Mouse (Mus musculus): ENCODE results near the gene Tgfbr1.

Gene Tgfbr1

GRCm38 (mm10) chr4:47424376-47424775 is 71.4 kb downstream of the Tgfbr1 start:
- no peak for DNase-seq

GRCm38 (mm10) chr4:47425247-47425830 is 72.3 kb downstream of the Tgfbr1 start:
- DNase-seq: no peak

- no peak for DNase-seq
Measured at GRCm38 (mm10) chr4:47427606-47428005, 74.6 kb downstream of the Tgfbr1 start.

DNA sequence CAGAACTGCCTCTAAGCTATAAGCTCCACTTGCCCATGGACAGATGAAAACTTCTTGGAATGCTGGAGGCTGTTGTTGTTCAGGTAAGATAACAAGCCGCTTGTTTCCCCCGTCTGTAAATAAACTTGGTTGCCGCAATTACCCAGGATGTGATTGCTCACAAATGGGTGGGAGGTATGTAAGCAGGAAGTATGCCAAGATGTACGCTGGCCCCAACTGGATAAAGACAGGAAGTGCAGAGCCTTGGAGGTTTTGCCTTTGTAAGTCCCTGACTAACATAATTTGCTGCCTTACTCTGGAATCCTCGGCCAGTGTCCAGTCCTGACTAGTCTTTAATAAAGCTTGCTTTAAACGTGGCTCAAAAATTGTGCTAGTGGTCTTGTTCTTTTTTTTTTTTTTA is 77.5 kb downstream of the Tgfbr1 start:
- DNase-seq: no peak

DNA sequence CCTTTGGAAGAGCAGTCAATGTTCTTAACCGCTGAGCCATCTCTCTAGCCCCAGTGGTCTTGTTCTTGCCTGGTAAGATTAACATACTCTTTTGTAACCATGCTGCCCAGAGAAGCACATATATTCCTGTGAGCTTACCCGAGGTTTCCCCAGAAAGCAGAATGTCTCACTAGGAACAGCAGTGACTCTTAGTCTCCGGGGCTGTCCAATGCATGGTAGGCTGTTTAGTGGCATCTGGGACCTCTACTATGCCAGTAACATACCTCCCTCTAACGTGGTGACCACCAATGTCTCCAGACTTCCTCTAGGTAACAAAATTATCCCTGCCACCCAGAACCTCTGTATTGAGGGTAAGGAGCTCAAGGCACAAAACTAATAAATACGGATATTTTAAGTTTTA is 78.1 kb downstream of the Tgfbr1 start:
- DNase-seq: no peak

DNA sequence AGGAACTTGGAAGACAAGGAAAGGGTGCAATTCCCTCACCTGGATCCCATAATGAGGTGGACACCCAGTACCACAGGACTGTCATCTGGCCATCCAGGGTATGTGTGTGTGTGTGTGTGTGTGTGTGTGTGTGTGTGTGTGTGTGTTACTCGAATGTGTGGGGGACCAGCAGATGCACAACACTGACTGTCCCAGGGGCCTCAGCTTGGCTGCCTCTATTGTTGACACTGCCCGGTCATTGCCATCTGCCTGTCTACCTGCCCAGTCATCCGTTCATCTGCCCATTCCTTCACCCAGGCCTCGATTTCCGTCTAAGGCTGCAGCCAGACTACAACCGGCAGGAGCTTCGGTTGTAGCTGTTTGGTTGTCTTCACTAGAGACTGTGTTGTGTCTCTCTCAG is 79.7 kb downstream of the Tgfbr1 start:
- DNase-seq: no peak

- DNase-seq: no peak
Measured at GRCm38 (mm10) chr4:47435131-47435530, 82.1 kb downstream of the Tgfbr1 start.

DNA sequence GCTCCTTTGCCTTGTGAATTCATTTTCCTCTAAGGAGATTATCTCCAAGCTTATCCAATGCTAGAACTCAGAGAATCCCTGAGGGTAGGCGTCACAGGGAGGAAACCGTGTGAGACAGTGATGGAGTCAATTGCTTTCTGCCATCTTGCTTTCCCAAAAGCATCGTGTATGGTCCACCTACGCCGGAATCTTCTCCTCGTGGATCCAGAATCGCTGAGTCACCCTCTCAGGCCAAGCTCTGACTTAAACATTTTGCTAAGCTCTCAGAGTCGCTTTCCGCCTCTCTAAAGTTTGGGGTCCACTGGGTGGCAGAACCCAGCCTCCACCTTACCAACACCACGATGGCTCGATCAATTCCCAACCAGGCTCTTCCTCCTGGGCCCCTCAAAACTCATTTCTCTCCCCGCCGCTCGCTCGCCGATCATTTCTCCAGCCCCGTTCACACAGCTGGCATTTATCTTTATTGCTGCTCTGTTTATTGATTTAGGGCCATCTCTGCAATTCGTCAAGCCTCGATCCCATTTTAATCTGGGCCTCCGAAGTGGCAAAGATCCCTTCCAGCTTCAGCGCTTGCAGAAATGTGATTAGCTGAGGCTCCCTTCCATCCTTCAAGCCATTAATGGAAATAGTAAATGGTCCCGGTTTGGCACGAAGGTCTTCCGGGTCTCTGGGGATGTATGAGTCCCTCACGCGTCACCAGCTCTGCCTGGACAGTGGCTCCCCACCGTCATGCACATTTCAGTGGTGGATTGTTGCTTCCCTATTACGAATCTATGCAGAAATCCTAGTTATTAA is 82.7 kb downstream of the Tgfbr1 start:
- no peak for DNase-seq

GRCm38 (mm10) chr4:47437365-47438340 is 84.6 kb downstream of the Tgfbr1 start:
- DNase-seq: peak; percentile 67 to 86

GRCm38 (mm10) chr4:47438956-47439355 is 85.9 kb downstream of the Tgfbr1 start:
- no peak for DNase-seq

DNA sequence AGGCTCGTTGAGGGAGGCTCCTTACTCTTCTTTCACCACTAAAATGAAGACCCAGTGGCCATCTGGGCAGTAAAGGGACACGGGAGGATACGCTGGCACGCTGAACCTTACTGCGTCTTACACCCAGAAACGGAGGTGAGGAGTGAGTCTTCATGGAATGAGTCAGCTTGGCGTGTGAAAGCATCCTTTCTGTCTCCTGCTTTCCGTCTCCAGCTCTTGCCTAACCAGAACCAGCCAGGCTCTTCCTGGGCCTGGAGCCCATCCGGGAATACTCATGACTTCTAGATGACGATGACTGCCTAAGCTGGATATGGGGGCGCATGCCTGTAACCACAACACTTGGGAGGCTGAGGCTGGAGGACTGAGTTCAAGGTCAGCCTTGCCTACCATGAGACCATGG is 87.9 kb downstream of the Tgfbr1 start:
- no peak for DNase-seq

DNA sequence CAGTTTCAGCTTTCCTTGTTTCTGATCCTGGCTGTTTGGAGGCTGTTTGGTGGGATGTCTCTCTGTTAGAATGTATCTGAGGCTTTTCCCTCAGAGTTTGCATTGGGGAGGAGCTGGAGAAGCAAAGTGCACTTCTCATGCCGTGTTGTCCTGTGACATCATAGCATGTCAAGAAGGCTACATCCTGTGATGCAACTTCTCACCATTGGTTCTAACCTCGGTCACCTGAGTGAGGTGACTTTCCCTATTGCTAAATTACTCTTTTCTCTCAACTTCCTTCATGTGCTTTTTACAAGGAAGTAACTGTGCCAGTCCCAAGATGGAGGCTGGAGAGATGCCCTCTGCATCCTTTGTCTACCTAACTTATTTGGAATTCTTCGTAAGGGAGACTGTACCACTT is 95.5 kb downstream of the Tgfbr1 start:
- no peak for DNase-seq

DNA sequence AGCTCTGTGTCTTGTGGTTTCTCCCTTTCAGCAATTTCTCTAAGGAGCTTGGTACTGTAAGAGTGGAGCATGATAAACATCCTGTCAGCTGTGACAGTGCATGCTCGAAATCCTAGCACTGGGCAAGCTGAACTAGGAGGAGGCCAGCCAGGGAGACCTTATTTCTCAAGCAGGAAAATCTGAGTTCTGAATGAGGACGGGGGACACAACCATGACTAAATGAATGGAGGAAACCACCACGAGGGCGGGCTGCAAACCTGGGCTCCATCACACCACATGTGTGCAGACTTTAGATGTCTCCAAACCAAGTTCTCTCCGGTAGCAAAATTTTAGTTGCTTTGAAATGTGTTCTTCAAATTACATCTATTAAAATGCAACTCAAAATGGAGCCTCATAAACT is 96.1 kb downstream of the Tgfbr1 start:
- no peak for DNase-seq

- no peak for DNase-seq
Measured at GRCm38 (mm10) chr4:47449586-47450522, 96.8 kb downstream of the Tgfbr1 start.

All from kidney, adult 8-10 months (tissue).